Mouse (Mus musculus) thymus, postnatal 10 days (tissue): ENCODE measurements around the gene Nkain2.

ENCODE experiments used
- DNase-seq, 2 experiments: peaks; one replicate each; pipeline ENCODE4 v3.0.0; 2021; ENCODE audit warnings: low spot score in 2 of 2

The Nkain2 gene

DNA sequence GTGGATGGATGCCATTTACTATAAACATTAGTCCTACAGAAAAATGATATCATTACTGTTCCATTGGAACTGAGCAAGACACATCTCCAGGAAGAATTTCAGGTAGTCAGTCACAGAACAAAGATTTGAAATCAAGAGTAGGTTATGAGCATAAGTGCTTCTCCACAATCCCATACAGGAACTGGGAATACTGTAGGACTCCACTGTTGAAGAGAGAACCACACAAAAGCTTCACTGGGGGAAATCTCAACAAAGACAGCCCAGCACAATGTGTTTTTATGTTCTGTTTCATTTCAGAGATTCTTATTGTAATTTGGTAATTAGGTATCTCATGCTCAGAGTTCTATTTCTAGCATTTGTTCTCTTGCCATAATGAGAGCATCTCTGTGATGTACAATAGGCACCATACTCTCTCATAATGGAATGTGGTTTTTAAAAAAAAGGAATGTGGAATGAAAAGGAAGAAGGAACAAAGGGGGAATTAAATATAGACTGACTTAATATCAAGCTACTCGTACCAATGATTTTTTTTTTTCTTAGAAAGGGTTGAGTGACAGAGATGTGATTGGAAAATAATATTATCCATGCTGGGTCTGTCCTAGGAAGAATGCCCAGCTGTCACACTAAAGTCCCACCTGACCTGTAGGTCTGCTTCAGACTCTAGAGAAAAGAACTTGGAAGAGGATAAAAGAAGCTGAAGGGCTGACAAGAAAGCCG lies 313.5 kb downstream of the Nkain2 start:
- no peak for DNase-seq

DNA sequence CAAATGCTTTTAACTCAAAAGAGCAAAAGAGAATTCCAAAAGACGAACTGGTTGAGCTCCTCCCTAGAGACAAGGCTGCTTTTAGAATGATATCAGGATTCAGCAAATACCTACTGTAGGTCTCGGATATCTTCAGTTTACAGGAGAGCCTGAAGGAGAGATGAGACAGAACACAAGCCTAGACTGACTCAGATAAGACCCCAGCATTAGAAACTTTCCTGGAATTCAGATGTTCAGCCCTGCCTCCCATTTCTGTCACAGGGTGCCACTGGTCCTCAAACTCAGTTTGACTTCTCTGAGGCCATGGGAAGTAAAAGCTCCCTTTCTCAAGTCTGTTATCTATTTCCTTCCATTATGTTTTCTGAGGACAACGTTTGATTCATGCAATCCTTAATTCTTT lies 332.6 kb downstream of the Nkain2 start:
- DNase-seq = no peak

DNA sequence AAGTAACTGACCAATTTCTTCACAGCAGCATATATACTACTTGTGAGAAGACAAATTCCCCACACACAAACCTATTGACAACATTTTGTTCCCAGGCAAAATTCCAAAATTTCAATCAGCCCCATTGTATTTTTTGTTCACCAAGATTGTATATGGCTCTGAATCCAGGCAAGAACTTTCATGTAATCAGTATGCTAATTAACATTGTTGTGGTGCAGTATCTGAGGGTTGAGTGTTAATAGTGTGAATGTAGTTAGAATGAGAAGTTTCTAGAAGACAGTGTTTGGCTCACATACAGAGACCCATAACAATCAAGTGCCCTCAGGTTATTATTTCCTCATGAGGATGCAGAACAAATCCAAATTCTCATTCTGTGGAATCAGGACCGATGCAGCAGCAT lies 354.2 kb downstream of the Nkain2 start:
- DNase-seq = no peak

DNA sequence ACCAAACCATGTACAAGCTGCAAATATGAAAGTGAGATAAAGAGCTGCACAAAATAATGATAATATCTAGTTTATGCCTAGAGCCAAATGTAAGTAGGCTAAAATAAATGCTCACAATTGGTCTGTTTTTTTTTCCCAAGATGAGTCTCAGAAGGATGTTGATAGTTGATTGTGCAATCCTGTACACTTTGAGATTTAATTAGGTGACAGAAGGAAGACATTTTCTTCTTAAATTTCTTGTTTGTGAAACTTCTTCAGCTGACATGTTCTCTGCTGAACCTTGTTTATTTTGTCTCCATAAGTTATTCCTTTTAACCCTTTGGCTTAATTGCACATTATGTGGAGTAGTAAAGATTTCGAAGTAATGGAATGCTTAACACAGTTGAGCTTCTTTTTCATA lies 379.4 kb downstream of the Nkain2 start:
- DNase-seq = no peak

DNA sequence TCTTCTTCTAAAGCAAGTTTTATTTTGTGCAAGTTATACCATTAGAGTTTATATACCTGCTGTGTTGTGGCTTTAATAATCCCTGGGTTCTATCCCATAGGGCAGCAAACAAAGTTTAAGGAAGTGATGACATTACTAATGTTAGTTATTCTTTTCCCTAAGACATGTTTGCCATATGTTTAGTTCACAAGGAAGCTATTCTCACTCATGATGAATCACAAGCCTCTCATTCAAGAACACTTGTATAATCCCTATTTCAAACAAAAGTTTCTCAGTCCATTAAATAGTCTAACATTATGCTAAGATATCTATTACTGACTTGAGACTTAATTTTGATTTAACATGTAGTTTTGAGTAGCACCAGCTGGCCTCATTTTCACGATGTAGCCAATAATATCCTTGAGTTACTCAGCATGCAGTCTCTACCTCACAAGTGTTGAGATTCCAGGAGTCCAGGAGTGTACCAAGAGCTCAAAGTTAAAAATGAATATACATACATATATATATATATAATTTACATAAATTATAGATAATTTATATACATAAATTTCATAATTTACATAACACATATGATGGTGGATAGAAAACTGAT lies 395.6 kb downstream of the Nkain2 start:
- DNase-seq = no peak

DNA sequence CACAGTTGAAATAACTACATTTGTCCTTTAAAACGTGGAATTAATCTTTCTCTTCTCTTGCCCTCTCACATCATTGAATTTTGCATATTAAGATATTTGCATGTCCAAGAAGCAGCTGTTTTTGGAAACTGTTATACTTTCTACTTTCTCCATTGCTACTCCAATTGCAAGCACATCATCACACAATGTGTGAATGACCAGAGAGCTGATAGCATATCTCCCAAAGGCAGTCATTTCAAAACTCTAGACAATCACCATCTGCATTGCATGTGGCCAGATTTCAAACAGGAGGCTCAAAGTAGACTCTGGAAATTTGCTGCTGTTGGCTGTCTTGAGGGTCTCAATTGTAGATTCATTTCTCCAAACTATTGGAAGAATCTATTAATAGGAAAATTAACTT lies 396.7 kb downstream of the Nkain2 start:
- no peak for DNase-seq

DNA sequence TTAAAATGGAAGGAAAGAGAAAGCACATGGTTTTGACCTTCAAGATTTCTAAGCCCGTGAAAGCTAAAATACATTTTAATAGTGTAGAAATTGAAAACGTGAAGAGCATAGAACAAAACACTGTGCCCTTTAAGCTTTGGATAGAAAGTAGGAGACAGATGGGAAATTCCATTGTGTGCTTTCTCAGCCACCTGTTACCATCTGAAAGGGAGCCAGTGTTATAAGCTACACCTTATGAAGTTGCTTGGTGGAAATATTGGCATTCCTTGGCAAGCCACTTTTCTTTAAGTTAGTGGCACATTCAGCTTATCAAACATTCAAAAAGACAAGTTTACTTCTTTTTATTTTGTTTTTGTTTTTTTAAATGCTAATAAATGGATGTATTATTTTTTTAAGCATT lies 427.5 kb downstream of the Nkain2 start:
- no peak for DNase-seq

DNA sequence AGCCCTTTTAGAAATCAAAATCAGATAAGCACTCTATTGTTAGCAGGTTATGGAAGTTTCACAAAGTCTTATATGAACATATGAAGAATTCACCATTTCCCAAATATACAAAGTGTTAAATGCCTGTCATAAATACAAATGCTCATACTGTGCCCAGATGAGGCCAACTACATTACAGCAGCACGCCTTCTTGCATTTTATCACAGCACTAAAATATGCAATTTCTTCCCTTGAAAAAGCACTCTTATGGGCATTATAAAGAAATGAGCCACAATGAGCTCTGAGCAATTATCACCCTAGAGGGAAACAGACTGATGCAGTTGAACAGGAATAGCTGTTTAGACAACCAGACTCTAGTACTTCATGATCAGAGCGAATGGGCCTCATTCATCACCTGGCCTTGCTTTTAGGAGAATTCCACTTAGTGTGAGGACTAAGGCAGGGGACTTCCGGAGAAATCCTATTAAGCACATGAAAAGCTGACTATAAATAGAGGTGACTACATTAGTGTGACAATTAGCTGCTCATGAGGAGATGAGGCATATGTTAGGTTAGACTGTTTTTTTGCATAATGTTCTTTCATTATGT lies 450.2 kb downstream of the Nkain2 start:
- DNase-seq = no peak

DNA sequence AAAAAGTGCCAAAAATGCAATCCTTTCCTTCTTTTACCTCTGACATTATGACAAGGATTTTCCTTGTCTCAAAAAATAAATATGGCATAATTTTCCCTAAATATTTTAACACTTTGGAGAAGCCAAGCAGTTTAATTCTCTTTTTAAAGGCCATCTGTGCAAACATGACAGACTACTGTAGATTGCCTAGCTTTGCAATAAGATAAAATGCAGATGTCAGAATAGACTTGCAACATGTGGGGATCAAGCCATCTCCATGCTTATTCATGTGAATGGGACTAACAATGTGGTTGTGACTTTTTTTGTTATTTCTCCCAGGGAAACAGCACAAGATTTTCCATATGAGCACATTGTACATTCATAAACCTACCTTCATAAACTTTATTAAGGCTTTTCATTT lies 476.0 kb downstream of the Nkain2 start:
- no peak for DNase-seq

DNA sequence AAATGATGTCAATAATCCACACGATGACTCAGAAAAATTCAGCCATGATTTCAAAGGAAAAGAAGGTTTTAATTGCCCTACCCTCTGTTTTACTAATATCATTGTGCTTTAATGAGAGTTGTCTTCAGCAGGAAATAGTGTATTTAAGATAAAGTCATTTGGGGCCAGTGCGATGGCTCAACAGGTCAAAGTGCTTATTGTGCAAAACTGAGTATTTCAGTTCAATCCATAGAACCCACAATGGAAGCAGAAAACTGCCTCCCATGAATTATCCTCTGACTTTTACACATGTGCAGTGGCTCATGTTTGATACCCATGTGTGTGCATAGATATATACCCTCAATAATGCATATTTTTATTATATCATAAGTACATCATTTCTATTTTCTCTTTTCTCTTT lies 478.9 kb downstream of the Nkain2 start:
- no peak for DNase-seq

DNA sequence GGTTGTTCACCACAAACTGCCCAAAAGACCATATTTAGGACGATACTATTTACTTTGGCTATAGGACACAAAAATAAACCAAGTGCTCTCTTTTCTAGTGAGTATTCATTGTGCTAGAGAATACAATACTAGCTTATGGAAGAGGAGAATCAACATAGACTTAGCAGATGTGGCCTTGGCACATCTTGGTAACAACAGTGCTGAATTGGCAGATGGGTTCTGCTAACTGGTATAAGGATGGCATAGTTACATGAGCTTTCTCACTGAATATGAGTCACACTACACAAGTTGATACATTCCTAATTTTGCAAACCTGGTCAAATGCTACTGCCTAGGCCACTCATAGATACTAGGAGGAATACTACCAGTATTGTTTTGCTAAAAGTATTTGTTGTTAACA lies 489.3 kb downstream of the Nkain2 start:
- DNase-seq = no peak

DNA sequence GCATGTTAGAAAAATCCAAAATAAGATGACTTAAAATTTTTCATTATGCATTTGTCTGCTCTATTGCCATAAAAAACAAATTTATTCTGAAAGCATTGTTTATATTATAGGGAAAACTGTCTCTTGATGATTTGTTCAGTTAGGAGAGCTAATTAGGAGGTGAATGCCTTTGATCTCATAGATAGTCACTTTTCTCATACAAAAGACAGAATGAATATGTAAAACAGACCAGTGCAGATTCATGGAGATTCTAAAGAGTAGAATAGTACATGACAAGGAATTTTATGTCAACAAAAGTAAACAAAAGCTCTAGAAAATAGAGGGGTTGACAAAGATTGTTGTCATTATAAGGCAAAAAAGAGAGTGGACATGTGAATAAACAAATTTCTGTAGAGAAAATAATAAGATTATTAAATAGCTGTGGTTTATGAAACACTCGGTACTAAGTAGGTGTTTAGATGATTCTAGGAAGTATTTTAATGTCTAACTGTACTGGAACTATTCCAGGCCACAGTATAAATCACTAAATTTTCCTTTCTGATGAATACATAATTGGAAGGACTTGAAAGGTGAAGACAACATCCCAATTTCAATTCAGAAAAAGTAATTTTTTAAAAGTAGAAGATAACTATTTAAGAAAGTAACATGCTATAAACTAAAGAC lies 496.3 kb downstream of the Nkain2 start:
- no peak for DNase-seq

DNA sequence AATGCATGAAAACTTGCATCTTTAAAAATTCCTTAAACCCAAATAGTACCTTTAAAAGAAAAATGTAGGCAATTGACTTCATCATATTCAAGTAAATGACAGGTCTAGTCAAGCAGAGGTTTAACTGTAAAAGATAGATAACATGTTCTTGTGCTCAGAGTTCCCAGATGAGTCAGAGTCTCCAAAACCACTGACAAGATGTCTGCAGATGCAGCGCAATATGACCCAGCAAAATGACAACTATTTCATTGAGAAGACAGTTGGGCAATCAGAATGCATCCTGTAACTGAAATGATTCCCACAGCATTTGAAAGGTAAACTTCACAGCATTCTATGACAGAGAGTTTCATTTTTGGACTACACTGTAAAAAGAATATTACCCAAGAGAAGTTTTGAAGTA lies 496.9 kb downstream of the Nkain2 start:
- DNase-seq = no peak

DNA sequence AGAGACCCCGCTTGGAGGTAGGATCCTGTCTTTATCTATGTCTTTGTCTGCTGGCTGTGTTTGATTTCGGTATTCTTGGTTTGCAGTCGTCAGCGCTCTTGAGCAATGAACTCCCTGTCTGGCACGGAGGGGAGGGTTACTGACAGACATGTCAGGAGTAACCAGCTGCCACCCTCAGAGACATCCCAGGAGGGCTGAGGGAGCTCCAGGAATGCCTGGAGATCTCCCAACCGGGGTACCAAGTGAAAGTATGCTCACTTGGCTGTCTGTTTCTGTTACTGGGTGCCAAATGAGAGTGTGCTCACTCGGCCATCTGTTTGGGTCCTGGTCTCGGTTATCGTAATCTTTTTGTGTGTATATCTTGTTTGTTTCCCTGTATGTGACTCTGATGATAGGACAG lies 577.5 kb downstream of the Nkain2 start:
- no peak for DNase-seq

DNA sequence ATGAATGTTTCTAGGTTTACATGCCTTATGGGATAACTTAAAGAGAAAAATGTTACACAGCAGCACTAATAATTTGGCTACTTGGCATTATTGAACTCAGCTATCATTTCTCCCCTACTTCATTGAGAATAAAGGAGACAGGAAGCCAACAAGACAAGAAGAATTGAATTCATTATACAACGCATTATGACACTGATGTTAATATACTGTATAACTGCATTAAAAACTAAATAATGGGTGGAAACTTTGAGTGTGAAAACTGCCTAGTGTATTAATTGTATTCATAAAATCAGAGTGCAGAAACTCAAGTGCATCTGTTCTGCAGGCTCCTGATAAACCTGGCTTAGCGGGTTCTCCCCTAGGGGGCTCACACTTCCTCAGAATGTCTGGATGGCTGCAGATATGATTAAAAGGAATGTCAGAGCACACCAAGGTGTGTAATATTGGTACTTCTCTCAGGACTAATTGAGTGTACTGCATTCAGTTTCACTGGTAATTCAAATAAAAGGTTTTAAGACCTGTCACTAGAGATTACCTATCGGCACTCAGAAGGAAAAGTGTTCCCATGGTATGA lies 589.2 kb downstream of the Nkain2 start:
- no peak for DNase-seq

DNA sequence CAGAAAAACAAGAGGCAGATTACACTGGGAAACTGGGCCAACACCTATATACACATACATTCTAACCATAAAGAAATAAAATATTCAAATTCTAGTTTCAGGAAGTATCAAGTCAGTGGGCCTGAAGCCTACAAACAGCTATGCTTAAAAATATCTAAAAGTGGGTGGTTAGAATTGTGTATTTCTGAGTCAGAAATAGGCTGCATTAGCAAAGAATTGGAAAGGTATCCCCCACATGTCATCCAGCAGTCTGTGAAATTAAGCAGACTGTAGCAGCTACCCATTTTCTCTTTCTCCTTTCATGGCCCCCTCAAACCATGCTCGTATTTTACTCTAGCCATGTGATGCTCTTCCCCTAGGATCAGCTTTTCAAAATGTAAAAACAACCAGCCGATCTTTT lies 599.8 kb downstream of the Nkain2 start:
- no peak for DNase-seq

DNA sequence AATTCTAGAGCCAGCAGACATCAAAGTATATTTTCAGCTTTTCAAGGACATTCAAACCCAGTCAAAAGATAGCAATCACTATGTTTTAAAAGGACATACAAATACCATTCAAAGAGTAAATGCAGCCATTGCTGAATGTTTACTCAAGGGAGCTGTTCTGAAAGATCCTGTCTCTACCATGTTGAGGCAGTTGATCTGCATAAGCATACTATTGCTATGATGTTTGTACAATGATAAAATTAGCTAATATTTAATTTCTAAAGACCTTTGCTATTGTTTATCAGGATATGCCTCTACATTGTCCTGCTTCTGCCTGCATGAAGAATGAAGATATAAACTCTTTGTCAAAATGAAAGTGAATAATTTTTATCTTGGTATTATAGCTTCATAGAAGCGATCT lies 606.6 kb downstream of the Nkain2 start:
- no peak for DNase-seq

DNA sequence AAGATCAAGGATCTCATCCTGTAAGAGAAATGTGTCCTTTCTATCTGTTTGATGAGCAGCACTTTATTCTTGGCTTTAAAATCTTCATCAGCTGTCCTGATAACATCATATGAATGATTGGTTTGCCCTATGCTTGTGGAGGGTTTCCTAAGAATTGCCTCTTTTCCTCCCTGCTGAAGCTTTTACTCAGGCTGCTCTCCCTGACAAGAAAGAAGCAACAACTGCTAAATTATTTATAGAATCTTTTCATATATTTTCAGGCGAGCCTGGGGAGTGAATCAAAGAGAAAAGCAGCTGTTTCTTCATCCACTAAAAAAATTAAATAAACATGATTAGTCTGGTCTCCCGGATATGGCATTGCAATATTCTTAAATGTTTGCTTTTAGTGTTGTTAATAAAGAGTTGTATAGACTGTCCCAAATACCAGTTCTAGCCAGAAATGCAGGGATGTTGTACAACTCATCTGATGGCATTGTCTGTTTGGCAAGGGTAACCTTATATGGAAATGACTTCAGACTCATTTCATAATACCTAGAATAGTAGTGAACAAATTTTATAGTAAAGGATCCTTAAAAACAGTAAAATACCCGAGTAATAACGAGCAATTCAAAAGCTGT lies 646.9 kb downstream of the Nkain2 start:
- DNase-seq = no peak

DNA sequence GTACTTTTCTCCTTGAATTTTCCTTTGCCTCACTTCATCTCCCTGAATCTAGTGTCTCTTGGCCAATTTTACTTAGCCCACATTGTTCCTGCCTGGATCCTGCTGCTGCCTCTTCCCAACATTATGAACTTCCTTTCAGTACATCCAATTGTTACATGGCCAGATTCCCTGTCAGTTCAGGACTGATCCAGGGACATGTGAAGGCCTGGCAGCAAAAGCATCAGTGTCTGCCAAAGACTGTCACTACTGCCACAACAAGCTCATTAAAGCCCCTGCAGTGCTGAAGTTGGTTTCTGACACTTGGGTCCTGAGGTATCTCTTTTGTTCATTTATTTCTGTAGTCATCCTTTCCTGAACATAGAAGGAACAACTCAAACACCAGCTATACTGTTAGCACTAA lies 649.1 kb downstream of the Nkain2 start:
- DNase-seq = no peak

DNA sequence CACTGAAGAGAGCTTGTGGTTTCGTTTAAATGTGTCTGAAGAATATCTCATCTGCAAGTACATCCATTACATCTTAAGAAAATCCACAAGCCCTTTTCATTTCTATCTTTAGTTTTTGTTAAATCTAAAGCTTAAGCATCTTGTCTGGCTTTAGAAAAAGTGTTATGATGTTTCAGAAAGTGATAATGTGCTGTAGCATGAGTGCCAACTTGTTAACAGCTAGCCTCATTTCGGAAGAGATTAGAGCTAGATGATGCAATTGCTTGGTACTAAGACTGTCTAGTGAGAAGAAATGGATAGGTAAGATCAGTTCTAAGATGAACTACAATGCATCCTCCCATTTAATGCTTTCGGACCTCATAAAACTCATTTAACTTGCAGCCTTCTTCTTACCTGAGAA lies 707.3 kb downstream of the Nkain2 start:
- DNase-seq = no peak

DNA sequence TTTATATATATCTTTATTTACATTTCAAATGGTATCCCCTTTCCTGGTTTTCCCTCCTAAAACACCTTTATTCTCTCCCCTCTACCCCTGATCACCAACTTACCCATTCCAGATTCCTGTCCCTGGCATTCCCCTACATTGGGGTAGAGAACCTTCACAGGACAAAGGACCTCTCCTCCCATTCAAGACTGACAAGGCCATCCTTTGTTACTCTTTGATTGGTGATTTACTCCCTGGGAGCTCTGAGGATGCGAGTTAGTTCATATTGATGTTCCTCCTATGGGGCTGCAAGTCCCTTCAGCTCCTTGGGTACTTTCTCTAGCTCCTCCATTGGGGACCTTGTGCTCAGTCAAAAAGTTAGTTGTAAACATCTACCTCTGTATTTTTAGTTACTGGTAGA lies 798.9 kb downstream of the Nkain2 start:
- no peak for DNase-seq

DNA sequence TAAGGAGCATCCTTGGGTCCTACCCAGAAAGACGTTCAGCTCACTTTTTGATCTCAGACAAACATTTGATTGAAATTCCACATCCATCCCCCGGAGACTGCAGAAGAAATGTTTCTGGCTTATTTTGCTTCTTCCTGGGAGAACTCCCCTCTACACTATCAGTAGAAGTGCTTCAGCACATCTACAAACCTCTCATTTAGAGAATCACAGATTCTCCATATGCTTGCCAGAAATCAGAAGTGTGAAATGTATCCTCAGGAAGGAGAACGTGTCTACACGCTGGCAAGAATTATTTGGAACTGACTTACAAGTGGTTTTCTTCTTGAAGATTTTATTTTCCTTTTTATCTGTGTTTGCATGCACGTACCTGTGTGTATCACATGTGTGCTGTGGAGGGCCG lies 829.9 kb downstream of the Nkain2 start:
- DNase-seq = no peak
